In the genomic region with DNA sequence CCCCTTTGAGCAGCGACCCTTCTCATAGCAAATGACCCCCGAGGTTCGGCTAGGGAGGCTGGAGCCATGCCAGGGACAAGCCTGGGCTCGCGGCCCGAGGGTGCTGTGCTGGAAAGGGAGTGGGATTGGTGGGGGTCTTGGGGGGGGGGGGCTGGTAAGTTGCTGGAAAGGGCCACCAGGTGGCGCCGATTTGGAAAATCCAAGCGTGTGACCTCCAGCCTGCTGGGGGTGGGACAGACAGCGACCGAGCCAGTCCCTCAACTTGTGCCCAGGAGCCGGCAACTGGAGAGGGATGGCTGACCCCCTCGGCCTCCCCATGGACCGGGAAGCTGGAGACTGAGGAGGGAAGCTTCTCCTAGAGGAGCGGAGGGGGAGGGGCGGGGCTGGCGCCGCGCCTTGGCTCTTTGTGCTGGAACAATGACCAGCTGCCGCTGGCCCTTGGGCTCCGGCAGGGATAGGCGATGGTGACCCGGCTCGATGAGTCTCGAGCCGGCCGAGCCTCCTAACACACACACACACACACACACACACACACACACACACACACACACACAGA, we compare ENCODE assay signal across 8 mouse cellular contexts. TPM values are rescaled to one million over a fixed set of nuclear protein-coding genes. Genes with fewer than 3 reads are reported as not detected.
A peak's percentile ranks its signal among the peaks of the same experiment; 100 is the strongest.
DNase-seq lines count a peak whose midpoint lies in the region; ATAC-seq and TF ChIP-seq lines count a peak whose summit lies in the region.

No protein-coding gene starts in this region.

- peak; percentile 56 for ATAC-seq in heart, postnatal 0 days (ENCODE audit: insufficient read depth, low read depth)

- no peaks in the 10 kb centered on the region for H3K27me3 ChIP-seq in forebrain, embryonic 10.5 days (ENCODE audit: poor library complexity, severe bottlenecking)
- H3K27me3 ChIP-seq in heart, postnatal 0 days (ENCODE audit: control insufficient read depth, insufficient read depth, low read length) = no peaks in the 10 kb centered on the region

- H3K4me1 ChIP-seq in forebrain, embryonic 10.5 days = peaks cover 90% of the 10 kb centered on the region
- peaks cover 26% of the 10 kb centered on the region for H3K4me1 ChIP-seq in heart, postnatal 0 days (ENCODE audit: control insufficient read depth, insufficient read depth)

- peak; percentile 67 for DNase-seq in A20 (ENCODE audit: low read depth, low spot score)
- peak; percentile 90 for DNase-seq in adrenal gland, postnatal 14 days
- DNase-seq in forebrain, embryonic 10.5 days (ENCODE audit: extremely low spot score, low spot score) = peak; percentile 88
- DNase-seq in heart, postnatal 0 days (ENCODE audit: low spot score) = peak; percentile 89
- DNase-seq in kidney, postnatal 4 days = peak; percentile 92 to 95
- peak; percentile 78 to 87 for DNase-seq in lung, adult 18-20 months
- DNase-seq in ovary, postnatal 10 days (ENCODE audit: low spot score) = peak; percentile 84
- DNase-seq in urinary bladder, adult 2 months (ENCODE audit: low spot score) = peak; percentile 69

- peak overlapping the region; percentile 94 for H3K9ac ChIP-seq in heart, postnatal 0 days (replicated peaks; ENCODE audit: low read depth, low read length)

- peaks cover 37% of the 10 kb centered on the region for H3K36me3 ChIP-seq in forebrain, embryonic 10.5 days (replicated peaks)
- peaks cover 2% of the 10 kb centered on the region; the same call in 1 of the 2 replicates for H3K36me3 ChIP-seq in heart, postnatal 0 days (replicated peaks; ENCODE audit: control insufficient read depth, insufficient read depth, low read length)

- H3K9me3 ChIP-seq in forebrain, embryonic 10.5 days = no peaks in the 10 kb centered on the region
- H3K9me3 ChIP-seq in heart, postnatal 0 days (replicated peaks; ENCODE audit: control insufficient read depth, low read length) = no peaks in the 10 kb centered on the region

- TF ChIP-seq EP300 in heart, postnatal 0 days (IDR thresholded peaks at IDR 0.05; ENCODE audit: low read depth) = 0 out of 2 replicates have a peak, but pooled peaks have one; percentile 25

- peak overlapping the region; percentile 84 for H3K4me3 ChIP-seq in forebrain, embryonic 10.5 days
- H3K4me3 ChIP-seq in heart, postnatal 0 days (ENCODE audit: low read depth, low read length) = peak overlapping the region; percentile 73

- peak; percentile 33 for TF ChIP-seq CTCF in heart, postnatal 0 days (IDR thresholded peaks at IDR 0.05; ENCODE audit: low read depth)

- 0% methylated on average over 27 of the region's 27 CpGs for WGBS in forebrain, embryonic 10.5 days
- 0% methylated on average over 25 of the region's 27 CpGs for WGBS in heart, postnatal 0 days

- peak overlapping the region; percentile 98 for H3K27ac ChIP-seq in forebrain, embryonic 10.5 days
- H3K27ac ChIP-seq in heart, postnatal 0 days (ENCODE audit: low read depth) = peak overlapping the region; percentile 97

- H3K4me2 ChIP-seq in heart, postnatal 0 days (ENCODE audit: low read depth, low read length) = peak overlapping the region; percentile 91

RNA-seq across cellular contexts. Expression of gene Lzts2, which starts 3.1 kb away (rescaled TPM):
- total RNA-seq in adrenal gland, postnatal 14 days (2021) = 70.4 and 77.4 TPM in 2 replicates
- 47.9 and 52.4 TPM in 2 replicates for polyA plus RNA-seq in forebrain, embryonic 10.5 days (2016; fragmentation: Nextera tagmentation; extraction: Ambion mirVana)
- 76.5 and 127 TPM in 2 replicates for total RNA-seq in heart, postnatal 0 days (2014; rRNA removed; ENCODE audit: low replicate concordance)
- polyA plus RNA-seq in heart, postnatal 0 days (2015; fragmentation: Nextera tagmentation; extraction: Ambion mirVana) = 29.7 TPM in 2 replicates
- 54.3 and 71.9 TPM in 2 replicates for polyA plus RNA-seq in urinary bladder, adult 2 months (2012; rRNA removed)

RNA-seq across cellular contexts. Expression of gene Mrpl43, which starts 11.1 kb away (rescaled TPM):
- total RNA-seq in adrenal gland, postnatal 14 days (2021) = 45.6 and 50.0 TPM in 2 replicates
- 71.4 and 75.0 TPM in 2 replicates for polyA plus RNA-seq in forebrain, embryonic 10.5 days (2016; fragmentation: Nextera tagmentation; extraction: Ambion mirVana)
- 75.4 and 76.4 TPM in 2 replicates for total RNA-seq in heart, postnatal 0 days (2014; rRNA removed; ENCODE audit: low replicate concordance)
- polyA plus RNA-seq in heart, postnatal 0 days (2015; fragmentation: Nextera tagmentation; extraction: Ambion mirVana) = 82.5 and 83.7 TPM in 2 replicates
- polyA plus RNA-seq in urinary bladder, adult 2 months (2012; rRNA removed) = 54.6 and 64.0 TPM in 2 replicates

RNA-seq across cellular contexts. Expression of gene Twnk, which starts 11.8 kb away (rescaled TPM):
- 27.5 and 30.7 TPM in 2 replicates for total RNA-seq in adrenal gland, postnatal 14 days (2021)
- polyA plus RNA-seq in forebrain, embryonic 10.5 days (2016; fragmentation: Nextera tagmentation; extraction: Ambion mirVana) = 34.5 and 35.8 TPM in 2 replicates
- total RNA-seq in heart, postnatal 0 days (2014; rRNA removed; ENCODE audit: low replicate concordance) = 12.9 and 13.0 TPM in 2 replicates
- polyA plus RNA-seq in heart, postnatal 0 days (2015; fragmentation: Nextera tagmentation; extraction: Ambion mirVana) = 14.0 and 14.9 TPM in 2 replicates
- polyA plus RNA-seq in urinary bladder, adult 2 months (2012; rRNA removed) = 11.1 and 13.9 TPM in 2 replicates

RNA-seq across cellular contexts. Expression of gene Pdzd7, which starts 28.2 kb away (rescaled TPM):
- not detected in 2 replicates for total RNA-seq in adrenal gland, postnatal 14 days (2021)
- polyA plus RNA-seq in forebrain, embryonic 10.5 days (2016; fragmentation: Nextera tagmentation; extraction: Ambion mirVana) = 0.15 and 0.25 TPM in 2 replicates
- 0.65 TPM in 1 of 2 replicates, not detected in the other for total RNA-seq in heart, postnatal 0 days (2014; rRNA removed; ENCODE audit: low replicate concordance)
- 0.10 and 0.11 TPM in 2 replicates for polyA plus RNA-seq in heart, postnatal 0 days (2015; fragmentation: Nextera tagmentation; extraction: Ambion mirVana)
- 0.99 and 1.1 TPM in 2 replicates for polyA plus RNA-seq in urinary bladder, adult 2 months (2012; rRNA removed)

RNA-seq across cellular contexts. Expression of gene Sema4g, which starts 28.4 kb away (rescaled TPM):
- total RNA-seq in adrenal gland, postnatal 14 days (2021) = 8.4 and 29.7 TPM in 2 replicates
- 3.4 and 3.8 TPM in 2 replicates for polyA plus RNA-seq in forebrain, embryonic 10.5 days (2016; fragmentation: Nextera tagmentation; extraction: Ambion mirVana)
- total RNA-seq in heart, postnatal 0 days (2014; rRNA removed; ENCODE audit: low replicate concordance) = 0.85 and 1.1 TPM in 2 replicates
- 0.10 and 0.14 TPM in 2 replicates for polyA plus RNA-seq in heart, postnatal 0 days (2015; fragmentation: Nextera tagmentation; extraction: Ambion mirVana)
- polyA plus RNA-seq in urinary bladder, adult 2 months (2012; rRNA removed) = 61.6 and 68.4 TPM in 2 replicates

Comparison
In these comparisons a context has a peak if more than half of its experiments do, and no peak if none do; other contexts are left out.
1. Peak in every context shown above with its lines: DNase-seq, ATAC-seq, H3K4me3 ChIP-seq and H3K27ac ChIP-seq.